Mouse (Mus musculus) hindbrain, embryonic 13.5 days (tissue): ENCODE measurements at regions not wholly inside any gene's neighbourhood (a gene's known extent, or its start where the extent isn't known, plus 50 kb on each side); places are given as distances from the start of the nearest gene placed in this dataset.

Source experiments
- ATAC-seq: fragments of 200-750 bp; cut with Nextera tagmentation; 2 replicates; pipeline ENCODE4 v1.8.0; 2017; ENCODE audit warnings: moderate TSS enrichment; ENCODE audit not compliant: low FRiP score
- H3K27ac ChIP-seq: fragments of 300-500 bp; sonication (generic); 2 replicates; pipeline ENCODE4 v1.5.1; 2015; ENCODE audit warnings: inconsistent platforms, mild to moderate bottlenecking, moderate library complexity
- H3K27me3 ChIP-seq: fragments of 300-500 bp; sonication (generic); 2 replicates; pipeline ENCODE4 v1.6.1; 2015; ENCODE audit warnings: mild to moderate bottlenecking, inconsistent platforms
- H3K36me3 ChIP-seq: fragments of 300-500 bp; sonication (generic); 2 replicates; pipeline ENCODE4 v1.6.1; 2015; ENCODE audit warnings: mild to moderate bottlenecking, inconsistent platforms
- H3K4me1 ChIP-seq: fragments of 300-500 bp; sonication (generic); replicated peaks from 2 replicates; pipeline ENCODE4 v1.6.1; 2015; ENCODE audit warnings: inconsistent platforms
- H3K4me2 ChIP-seq: fragments of 300-500 bp; sonication (generic); 2 replicates; pipeline ENCODE4 v1.6.1; 2015; ENCODE audit warnings: inconsistent platforms, mild to moderate bottlenecking, moderate library complexity
- H3K4me3 ChIP-seq: fragments of 300-500 bp; sonication (generic); 2 replicates; pipeline ENCODE4 v1.5.1; 2015; ENCODE audit warnings: mild to moderate bottlenecking, inconsistent platforms
- H3K9ac ChIP-seq: fragments of 300-500 bp; sonication (generic); 2 replicates; pipeline ENCODE4 v1.6.1; 2015; ENCODE audit warnings: mild to moderate bottlenecking, inconsistent platforms
- H3K9me3 ChIP-seq: fragments of 300-500 bp; sonication (generic); 2 replicates; pipeline ENCODE4 v1.6.1; 2016; ENCODE audit warnings: inconsistent platforms
- WGBS: fragments of 180-500 bp; shearing (Covaris S2); methylation state at CpG from one replicate; pipeline ENCODE4 v1.1.7; 2015; 5-methylcytosine and 5-hydroxymethylcytosine counted together

DNA sequence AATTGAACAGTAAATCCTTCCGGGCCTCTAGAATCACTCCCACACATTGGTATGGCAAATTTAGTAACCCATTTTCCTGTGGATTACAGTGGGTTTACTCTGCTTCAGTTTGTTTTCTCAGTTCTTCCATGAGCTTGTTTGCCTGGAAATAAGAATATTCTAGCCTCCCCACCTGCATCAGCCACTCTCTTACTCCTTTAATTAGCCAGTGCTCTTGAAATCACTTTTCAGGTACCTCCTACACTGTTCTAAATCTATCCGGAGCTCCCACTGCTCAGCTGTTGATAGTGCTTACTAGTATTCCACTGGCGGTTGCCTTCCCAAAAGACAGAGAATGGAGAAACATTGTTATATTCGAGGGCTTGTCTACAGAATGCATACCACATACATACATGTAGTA lies 167.1 kb downstream of the Htr7 start:
- Histone ChIP-seq H3K36me3 (no peaks in the 10 kb centered on the region), H3K9ac (no peak overlapping the region), H3K4me3 (no peak overlapping the region), H3K27me3 (no peaks in the 10 kb centered on the region), H3K4me2 (no peak overlapping the region), H3K4me1 (no peaks in the 10 kb centered on the region), H3K27ac (no peak overlapping the region), H3K9me3 (no peaks in the 10 kb centered on the region)
- ATAC-seq: no peak
- WGBS: 93% methylated on average over 4 of the region's 4 CpGs

DNA sequence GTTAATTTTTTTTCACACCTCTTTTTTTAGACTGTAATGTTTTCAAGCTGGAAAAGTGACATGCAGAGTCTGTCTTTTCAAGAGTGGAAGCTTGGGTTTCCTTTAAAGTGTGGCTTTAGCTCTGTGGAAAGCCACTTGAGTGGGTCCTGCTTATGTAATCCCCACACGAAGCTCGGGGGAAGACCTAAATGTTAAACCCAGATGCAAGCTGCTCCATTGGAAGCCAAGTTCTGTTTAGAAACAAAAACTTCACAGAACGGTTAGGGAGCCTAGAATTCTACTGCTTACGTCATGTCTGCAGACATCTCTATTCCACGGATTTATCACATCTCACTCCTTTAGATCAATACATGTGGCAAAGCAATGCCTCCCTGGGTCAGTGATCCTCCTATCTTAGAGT lies 171.0 kb downstream of the Htr7 start:
- Histone ChIP-seq H3K27ac (no peak overlapping the region), H3K27me3 (no peaks in the 10 kb centered on the region), H3K4me3 (no peak overlapping the region), H3K4me1 (no peaks in the 10 kb centered on the region), H3K36me3 (no peaks in the 10 kb centered on the region), H3K9ac (no peak overlapping the region), H3K4me2 (no peak overlapping the region), H3K9me3 (no peaks in the 10 kb centered on the region)
- no peak for ATAC-seq
- WGBS: 85% methylated on average over 5 of the region's 5 CpGs

DNA sequence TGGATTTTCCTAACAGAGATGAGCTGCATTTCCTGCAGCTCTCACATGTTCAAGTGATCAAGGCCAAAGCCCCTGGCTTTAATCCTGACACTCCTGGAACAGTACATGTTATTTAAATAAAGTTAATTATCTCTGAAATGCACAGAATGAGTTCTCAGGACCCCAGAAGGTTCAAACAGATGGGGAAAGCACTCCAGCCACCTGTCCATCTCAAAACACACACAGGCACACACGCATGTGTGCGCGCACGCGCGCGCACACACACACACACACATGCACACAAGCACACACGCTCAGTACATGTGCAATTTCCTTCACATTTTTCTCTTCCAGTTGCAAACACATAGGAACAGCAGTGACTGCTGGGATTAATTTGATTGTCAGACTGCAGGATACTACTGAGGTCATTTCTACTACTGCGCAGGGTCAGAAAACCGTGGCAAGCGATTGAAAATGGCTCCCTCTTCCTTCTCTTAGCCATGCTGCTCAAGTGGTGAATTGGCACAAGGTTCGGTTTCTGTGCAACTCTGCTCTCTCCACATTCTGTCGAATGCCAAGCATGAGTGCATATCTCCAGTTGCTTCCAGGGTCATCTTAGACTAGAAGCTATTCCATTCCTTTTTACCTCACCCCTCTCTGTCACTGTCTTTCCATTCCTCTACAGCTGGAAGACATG lies 175.4 kb downstream of the Htr7 start:
- WGBS: 93% methylated on average over 13 of the region's 13 CpGs
- H3K36me3 ChIP-seq: no peaks in the 10 kb centered on the region
- ATAC-seq: no peak
- no peaks in the 10 kb centered on the region for H3K4me1 ChIP-seq
- no peak overlapping the region for H3K4me2 ChIP-seq
- no peaks in the 10 kb centered on the region for H3K27me3 ChIP-seq
- no peaks in the 10 kb centered on the region for H3K9me3 ChIP-seq
- no peak overlapping the region for H3K9ac ChIP-seq
- H3K4me3 ChIP-seq: no peak overlapping the region
- no peak overlapping the region for H3K27ac ChIP-seq

DNA sequence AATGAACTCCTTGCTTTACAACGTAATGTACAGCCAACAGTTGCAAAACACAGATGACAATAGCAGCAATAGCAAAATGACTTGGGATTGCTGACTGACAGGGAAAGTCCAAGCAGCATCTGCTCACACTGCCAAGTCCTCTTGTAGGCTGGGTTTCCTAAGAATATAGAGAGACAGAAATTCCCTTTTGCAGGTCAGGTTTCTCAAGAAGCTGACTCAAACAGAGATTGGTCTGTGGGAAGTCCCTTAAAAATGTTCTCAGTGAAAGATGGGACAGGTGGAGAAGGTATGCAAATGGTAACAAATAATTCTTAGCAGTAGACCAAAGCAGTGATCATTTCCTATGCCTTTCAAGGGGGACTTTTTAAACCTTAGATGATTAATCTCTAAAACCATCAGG lies 181.8 kb downstream of the Htr7 start:
- Histone ChIP-seq H3K36me3 (no peaks in the 10 kb centered on the region), H3K27me3 (no peaks in the 10 kb centered on the region), H3K4me3 (no peak overlapping the region), H3K4me1 (no peaks in the 10 kb centered on the region), H3K4me2 (no peak overlapping the region), H3K27ac (no peak overlapping the region), H3K9me3 (no peaks in the 10 kb centered on the region), H3K9ac (no peak overlapping the region)
- no peak for ATAC-seq
- 66% methylated on average over 1 of the region's 1 CpGs for WGBS

DNA sequence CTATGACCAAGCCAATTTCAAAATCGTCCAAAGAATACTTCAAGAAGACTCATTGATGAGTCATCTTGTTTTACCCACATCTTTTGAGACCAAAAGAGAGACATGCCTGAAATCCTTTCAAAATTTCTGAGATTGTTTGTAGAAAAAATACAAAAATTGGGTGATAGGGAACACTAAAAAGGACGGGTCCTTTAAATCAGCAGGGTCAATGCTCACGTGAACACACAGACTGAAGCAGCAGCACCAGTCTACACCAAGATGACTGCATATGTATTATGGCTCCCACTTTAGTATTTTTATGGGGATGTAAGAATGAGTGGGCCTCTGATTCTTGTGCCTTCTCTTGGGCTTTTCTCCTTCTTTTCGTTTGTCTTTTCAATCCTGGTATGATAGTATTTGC lies 186.6 kb downstream of the Htr7 start:
- no peaks in the 10 kb centered on the region for H3K36me3 ChIP-seq
- no peak overlapping the region for H3K4me3 ChIP-seq
- H3K9ac ChIP-seq: no peak overlapping the region
- WGBS: 83% methylated on average over 4 of the region's 4 CpGs
- no peaks in the 10 kb centered on the region for H3K27me3 ChIP-seq
- H3K27ac ChIP-seq: no peak overlapping the region
- ATAC-seq: no peak
- H3K9me3 ChIP-seq: no peaks in the 10 kb centered on the region
- no peaks in the 10 kb centered on the region for H3K4me1 ChIP-seq
- no peak overlapping the region for H3K4me2 ChIP-seq

DNA sequence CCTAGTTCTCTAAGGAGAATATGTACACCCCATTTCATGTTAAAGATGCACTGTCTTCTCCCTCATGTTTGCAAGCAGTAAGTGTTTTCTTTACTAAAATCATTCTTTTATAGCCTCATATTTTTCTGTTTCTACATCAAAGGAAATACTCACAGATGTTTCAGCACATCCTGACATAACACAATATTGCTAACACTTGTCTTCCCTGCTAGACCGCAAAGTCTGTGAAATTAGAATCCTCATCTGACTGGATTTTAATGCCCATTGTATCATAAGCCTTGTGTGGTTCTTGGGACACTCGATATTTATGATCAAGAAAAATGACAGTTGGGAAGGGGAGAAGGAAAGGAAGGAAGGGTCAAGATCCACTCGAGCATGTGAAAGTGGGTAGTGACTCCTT lies 188.8 kb downstream of the Htr7 start:
- no peak for ATAC-seq
- Histone ChIP-seq H3K9ac (no peak overlapping the region), H3K27ac (no peak overlapping the region), H3K36me3 (no peaks in the 10 kb centered on the region), H3K4me1 (no peaks in the 10 kb centered on the region), H3K4me3 (no peak overlapping the region), H3K27me3 (no peaks in the 10 kb centered on the region), H3K4me2 (no peak overlapping the region), H3K9me3 (no peaks in the 10 kb centered on the region)
- 88% methylated on average over 3 of the region's 3 CpGs for WGBS

DNA sequence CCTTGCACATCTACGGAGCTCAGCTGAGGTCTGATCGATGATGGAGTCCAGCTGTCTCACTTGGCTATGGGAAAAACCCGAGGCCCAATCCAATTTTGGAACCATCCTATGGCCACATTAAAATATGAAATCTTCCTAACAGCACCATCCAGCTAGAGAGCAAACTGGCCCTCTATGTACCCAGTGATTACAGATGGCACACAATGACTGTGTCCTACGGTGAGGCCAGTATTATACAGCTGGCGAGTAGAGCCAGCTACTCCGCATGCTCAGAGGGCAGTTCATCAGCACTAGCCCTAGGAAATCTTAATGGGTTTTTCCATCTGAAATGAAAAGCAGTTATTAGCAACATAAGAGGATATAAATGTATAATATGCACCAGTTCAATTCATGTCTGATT lies 194.3 kb downstream of the Htr7 start:
- H3K9me3 ChIP-seq: no peaks in the 10 kb centered on the region
- no peaks in the 10 kb centered on the region for H3K4me1 ChIP-seq
- 88% methylated on average over 6 of the region's 6 CpGs for WGBS
- no peak overlapping the region for H3K4me3 ChIP-seq
- no peak overlapping the region for H3K27ac ChIP-seq
- no peak overlapping the region for H3K9ac ChIP-seq
- ATAC-seq: no peak
- no peaks in the 10 kb centered on the region for H3K36me3 ChIP-seq
- no peak overlapping the region for H3K4me2 ChIP-seq
- H3K27me3 ChIP-seq: no peaks in the 10 kb centered on the region

DNA sequence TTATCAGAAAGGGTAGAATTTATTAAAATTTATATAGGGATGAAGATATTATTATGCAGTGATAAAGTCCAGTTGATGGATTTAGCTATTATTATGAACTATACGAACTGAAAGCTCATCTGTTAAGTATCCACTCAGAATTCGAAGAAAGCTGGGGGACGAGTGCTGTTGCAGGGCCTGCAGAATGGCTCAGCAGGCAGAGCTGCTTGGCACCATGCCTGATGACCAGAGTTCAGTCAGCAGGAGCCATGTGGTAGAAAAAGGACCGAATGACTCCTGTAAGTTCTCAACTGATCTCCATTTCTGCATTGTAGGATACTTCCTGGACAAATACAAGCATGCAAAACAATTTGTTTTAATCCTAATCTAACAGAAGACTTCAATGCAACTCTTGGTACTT lies 195.9 kb downstream of the Htr7 start:
- no peak overlapping the region for H3K4me3 ChIP-seq
- no peak overlapping the region for H3K27ac ChIP-seq
- H3K4me2 ChIP-seq: no peak overlapping the region
- no peaks in the 10 kb centered on the region for H3K27me3 ChIP-seq
- H3K9ac ChIP-seq: no peak overlapping the region
- no peaks in the 10 kb centered on the region for H3K9me3 ChIP-seq
- ATAC-seq: no peak
- no peaks in the 10 kb centered on the region for H3K36me3 ChIP-seq
- no peaks in the 10 kb centered on the region for H3K4me1 ChIP-seq
- 47% methylated on average over 4 of the region's 4 CpGs for WGBS

DNA sequence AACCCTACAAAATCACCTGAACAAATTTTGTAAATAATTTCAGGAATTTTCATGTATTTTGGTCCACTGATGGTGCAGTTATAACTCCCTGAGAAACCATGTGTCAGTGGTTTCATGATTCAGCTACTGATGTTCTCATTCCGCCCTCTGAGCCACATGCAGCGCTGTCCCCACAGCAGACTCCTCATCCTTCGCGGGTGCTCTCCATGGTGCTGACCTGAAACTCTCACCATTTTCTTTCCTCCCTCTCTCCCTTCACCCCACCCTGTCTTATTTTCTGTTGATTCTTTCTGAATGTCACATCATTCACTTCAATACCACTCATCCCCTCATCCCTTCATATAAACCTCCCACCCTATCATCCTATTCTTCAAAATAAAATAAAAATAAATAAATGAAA lies 224.3 kb downstream of the Htr7 start:
- no peak overlapping the region for H3K27ac ChIP-seq
- H3K4me1 ChIP-seq: no peaks in the 10 kb centered on the region
- WGBS: 17% methylated on average over 4 of the region's 4 CpGs
- H3K9me3 ChIP-seq: no peaks in the 10 kb centered on the region
- H3K4me2 ChIP-seq: no peak overlapping the region
- ATAC-seq: no peak
- no peaks in the 10 kb centered on the region for H3K36me3 ChIP-seq
- H3K4me3 ChIP-seq: no peak overlapping the region
- no peak overlapping the region for H3K9ac ChIP-seq
- no peaks in the 10 kb centered on the region for H3K27me3 ChIP-seq

DNA sequence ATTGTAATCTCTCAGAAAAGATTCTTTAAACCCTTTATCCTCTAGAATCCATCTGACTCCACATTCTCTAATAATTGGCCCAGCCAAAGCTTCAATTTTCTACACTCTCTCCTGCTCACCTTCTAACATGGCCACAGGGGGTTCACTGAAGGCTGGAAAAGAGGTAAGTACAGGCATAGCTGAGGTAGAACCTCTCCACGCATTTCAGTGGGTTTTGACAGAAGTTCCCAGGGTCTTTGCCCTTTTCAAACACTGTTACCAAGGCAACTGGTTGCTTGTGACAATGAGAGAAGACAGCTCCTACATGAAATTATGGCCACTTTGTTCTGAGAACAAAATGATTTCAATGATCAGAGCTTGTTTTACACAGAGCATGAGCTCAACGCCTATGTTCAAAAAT lies 231.2 kb downstream of the Htr7 start:
- WGBS: 45% methylated on average over 2 of the region's 2 CpGs

DNA sequence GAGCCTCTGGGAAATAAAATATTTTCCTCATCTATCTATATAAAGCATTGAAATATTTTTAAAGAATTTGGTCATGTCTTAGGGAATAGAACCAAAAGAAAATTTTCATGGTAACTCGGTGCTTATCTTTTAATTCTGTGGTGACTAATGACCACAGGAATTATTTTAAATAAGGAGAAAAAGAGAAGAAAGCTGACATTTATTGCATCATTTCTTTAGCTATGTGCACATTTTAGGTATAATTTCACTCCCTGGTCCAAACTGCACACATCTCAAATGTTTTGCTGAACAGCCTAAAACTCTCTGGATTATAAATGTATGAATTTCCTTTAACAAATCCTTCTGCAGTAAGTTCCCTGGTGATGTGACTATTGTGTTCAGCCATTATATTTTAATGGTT lies 237.7 kb downstream of the Htr7 start:
- no peak overlapping the region for H3K9ac ChIP-seq
- H3K36me3 ChIP-seq: no peaks in the 10 kb centered on the region
- no peak overlapping the region for H3K27ac ChIP-seq
- H3K9me3 ChIP-seq: no peaks in the 10 kb centered on the region
- H3K4me3 ChIP-seq: no peak overlapping the region
- ATAC-seq: no peak
- H3K27me3 ChIP-seq: no peaks in the 10 kb centered on the region
- H3K4me1 ChIP-seq: no peaks in the 10 kb centered on the region
- WGBS: 96% methylated on average over 1 of the region's 1 CpGs
- H3K4me2 ChIP-seq: no peak overlapping the region

More for the DNA sequence above, 231.2 kb downstream of the Htr7 start:
- no peak overlapping the region for H3K9ac ChIP-seq
- no peak overlapping the region for H3K4me3 ChIP-seq
- no peaks in the 10 kb centered on the region for H3K27me3 ChIP-seq
- ATAC-seq: no peak
- H3K9me3 ChIP-seq: no peaks in the 10 kb centered on the region
- H3K4me2 ChIP-seq: no peak overlapping the region
- H3K36me3 ChIP-seq: no peaks in the 10 kb centered on the region
- no peak overlapping the region for H3K27ac ChIP-seq
- H3K4me1 ChIP-seq: no peaks in the 10 kb centered on the region

DNA sequence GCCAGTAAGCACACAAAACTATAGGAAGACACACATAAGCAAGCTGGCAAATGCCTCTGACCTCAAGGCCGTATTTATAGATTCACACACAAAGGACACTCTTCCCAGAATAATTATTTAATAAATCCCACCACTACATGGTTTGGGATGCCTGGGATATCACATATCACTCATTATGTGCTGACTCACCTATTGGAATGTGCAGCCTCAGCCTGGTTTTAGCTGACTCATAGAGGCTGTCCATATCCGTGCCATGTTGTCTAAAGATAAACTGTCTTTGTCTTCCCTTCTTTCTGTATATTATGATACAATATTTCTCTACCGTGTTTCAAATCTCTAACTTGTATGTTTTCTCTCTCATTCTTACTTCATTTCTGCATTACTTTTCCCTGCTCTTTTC lies 262.6 kb downstream of the Htr7 start:
- Histone ChIP-seq H3K9me3 (no peaks in the 10 kb centered on the region), H3K27ac (no peak overlapping the region), H3K27me3 (no peaks in the 10 kb centered on the region), H3K4me3 (no peak overlapping the region), H3K36me3 (no peaks in the 10 kb centered on the region), H3K4me2 (no peak overlapping the region), H3K9ac (no peak overlapping the region), H3K4me1 (no peaks in the 10 kb centered on the region)
- ATAC-seq: no peak
- 88% methylated on average over 3 of the region's 3 CpGs for WGBS

DNA sequence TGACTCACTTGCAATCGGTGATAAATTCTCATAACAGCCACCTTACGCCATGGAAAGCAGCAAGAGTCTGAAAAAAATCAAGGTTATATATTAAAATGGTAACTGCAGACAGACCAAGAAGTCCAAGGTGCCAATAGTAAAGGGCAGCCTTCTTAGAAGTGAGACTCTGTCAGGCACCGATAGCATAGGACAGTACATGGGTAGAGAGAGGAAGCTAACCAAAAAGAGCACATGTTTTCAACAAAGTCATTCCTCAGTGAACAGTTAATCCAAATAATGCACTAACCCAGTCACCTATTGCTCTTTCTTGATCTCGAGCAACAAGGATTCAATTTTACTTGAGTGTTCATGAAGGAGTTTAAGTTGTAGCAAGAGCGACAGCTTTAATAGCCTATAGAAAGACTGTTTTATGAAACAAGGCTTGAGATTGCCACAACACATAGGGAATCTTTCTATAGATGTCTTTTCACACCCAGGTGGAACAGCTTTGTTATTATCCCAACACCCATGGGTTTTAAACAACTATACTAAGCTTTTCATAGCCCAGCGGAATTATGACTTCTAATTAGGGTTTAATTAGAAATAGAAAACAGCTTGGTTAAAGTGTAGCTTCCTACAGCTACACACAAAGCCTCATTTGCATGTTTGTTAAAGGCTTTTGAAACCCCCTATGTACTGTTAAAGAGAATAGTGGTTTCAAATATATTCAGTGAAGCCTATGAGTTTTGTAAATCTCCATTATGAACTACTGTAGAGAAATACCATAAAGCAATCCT lies 269.9 kb downstream of the Htr7 start:
- 92% methylated on average over 6 of the region's 6 CpGs for WGBS
- no peak overlapping the region for H3K4me2 ChIP-seq
- H3K4me1 ChIP-seq: no peaks in the 10 kb centered on the region
- no peaks in the 10 kb centered on the region for H3K36me3 ChIP-seq
- 0 out of 2 replicates have a peak overlapping the region, but pooled peaks have one; percentile 23 for H3K27ac ChIP-seq
- no peaks in the 10 kb centered on the region for H3K27me3 ChIP-seq
- no peaks in the 10 kb centered on the region for H3K9me3 ChIP-seq
- no peak overlapping the region for H3K4me3 ChIP-seq
- ATAC-seq: peak; percentile 66; the same call in 1 of the 2 replicates
- no peak overlapping the region for H3K9ac ChIP-seq
